Mouse (Mus musculus): ENCODE measurements around the gene Esrrg.

The Esrrg gene

GRCm38 (mm10) chr1:187990161-187990560 is 381.6 kb downstream of the Esrrg start:
- no peak for DNase-seq (ENCODE audit: low read depth, low spot score)

GRCm38 (mm10) chr1:187997584-187998338 is 389.2 kb downstream of the Esrrg start:
- DNase-seq (ENCODE audit: low read depth, low spot score) = no peak

- DNase-seq (ENCODE audit: low read depth, low spot score) = no peak
These were observed 390.5 kb downstream of the Esrrg start for GRCm38 (mm10) chr1:187999121-187999520.

DNA sequence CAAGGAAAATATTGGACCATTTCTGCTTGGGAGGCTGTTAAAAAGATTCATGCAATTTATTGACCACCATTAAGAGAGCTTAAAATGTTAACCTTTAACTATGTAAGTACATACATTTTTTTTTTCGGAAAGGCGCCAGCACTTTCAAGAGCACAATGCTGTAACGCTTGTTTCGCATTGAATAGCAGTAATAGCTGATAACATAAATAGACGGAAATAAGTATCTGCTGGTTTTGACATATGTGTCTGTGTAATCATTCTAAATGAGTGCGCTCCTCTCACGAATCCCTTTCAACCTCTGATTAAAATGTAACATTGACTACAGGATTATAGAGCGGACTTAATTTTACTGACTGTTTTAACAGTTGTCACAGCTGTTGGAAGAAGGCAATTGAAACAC is 391.6 kb downstream of the Esrrg start:
- DNase-seq (ENCODE audit: low read depth, low spot score) = no peak

DNA sequence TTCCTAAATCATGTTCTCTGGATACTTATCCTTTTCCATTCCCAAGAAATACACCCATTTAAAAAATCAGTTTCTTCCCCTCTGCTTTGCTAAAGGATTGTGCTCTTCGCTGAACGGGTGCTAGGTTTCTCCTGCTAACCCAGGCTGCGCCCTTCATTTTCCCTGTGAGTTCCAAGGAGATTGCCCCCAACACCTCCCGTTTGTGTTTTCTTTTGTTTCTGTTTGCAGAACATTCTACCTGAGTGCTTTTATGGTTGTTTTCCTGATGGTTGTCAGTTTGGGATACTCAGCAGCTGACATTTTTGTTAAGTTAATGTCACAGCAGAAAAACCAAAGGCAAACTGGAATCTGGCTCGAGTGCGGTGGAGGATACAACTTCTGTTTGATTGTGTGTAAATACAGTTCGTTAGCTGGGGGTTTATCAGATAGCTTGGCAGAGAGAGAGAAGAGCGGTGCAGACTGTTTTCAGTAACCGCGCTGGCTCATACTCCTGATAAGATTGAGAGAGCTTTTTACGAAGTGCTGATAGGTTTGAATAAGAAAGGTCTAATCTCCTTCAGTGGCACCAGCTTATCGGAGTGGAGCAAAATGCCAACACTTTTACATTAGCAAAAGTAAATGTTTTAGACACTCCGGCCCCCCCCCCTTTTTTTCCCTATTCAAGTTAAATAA is 398.4 kb downstream of the Esrrg start:
- DNase-seq (ENCODE audit: low read depth, low spot score) = no peak

- no peak for DNase-seq (ENCODE audit: low read depth, low spot score)
These were observed 399.9 kb downstream of the Esrrg start for GRCm38 (mm10) chr1:188008476-188008875.

DNA sequence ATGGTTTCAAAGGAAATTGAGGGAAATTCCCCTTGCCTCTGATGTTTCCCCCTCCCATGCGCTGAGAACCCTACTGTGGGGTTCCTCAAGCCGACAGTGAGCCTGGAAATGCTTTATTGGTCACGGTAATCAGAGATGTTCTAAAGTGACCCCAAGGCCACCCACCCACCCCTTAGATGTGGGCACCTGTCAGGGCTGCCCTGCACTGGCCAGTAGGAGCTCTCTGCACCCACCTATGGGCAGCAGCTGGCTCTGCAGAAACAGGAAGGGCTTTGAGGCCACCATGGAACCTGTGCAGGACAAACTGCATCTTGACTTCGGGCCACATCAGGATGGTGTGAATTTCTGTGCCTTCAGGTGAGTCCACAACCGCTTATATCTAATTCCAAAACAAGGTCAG is 401.3 kb downstream of the Esrrg start:
- no peak for DNase-seq (ENCODE audit: low read depth, low spot score)

DNA sequence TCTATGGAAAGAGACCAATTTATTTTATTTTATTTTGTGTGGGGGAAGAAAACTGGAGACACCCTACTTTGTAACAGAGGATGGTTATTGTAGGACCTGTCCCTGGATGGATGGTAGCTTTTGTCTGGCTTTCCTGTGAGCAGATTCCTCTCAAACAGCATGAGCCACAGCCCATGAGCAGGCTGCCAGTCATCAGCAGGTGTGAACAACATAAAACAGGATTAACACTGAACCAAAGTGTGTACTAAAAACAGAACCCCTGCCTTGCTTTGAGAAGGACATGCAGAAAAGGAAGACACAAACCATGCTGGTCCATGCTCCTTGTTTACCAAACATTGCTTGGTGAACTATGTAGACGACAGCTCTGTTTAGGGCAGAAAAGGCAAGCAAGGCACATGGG is 402.3 kb downstream of the Esrrg start:
- no peak for DNase-seq (ENCODE audit: low read depth, low spot score)

DNA sequence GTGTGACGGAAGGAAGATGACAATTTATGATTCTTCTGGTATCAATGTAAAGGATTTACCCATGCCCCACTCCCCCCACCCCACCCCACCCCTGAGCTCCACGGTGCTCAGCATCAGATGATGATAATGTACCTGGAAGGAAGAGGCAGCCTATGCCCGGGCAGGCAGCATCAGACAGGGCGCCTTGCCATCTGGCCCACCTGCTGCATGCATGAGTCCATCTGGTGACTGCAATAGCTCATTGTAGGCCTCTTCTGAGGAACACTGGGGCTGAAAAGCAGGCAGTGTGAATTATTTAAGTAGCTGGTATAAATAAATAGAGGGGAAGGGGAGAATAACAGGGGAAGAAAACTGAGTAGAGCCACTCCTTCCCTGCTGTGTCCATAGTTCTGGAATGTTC is 405.8 kb downstream of the Esrrg start:
- DNase-seq (ENCODE audit: low read depth, low spot score) = no peak

DNA sequence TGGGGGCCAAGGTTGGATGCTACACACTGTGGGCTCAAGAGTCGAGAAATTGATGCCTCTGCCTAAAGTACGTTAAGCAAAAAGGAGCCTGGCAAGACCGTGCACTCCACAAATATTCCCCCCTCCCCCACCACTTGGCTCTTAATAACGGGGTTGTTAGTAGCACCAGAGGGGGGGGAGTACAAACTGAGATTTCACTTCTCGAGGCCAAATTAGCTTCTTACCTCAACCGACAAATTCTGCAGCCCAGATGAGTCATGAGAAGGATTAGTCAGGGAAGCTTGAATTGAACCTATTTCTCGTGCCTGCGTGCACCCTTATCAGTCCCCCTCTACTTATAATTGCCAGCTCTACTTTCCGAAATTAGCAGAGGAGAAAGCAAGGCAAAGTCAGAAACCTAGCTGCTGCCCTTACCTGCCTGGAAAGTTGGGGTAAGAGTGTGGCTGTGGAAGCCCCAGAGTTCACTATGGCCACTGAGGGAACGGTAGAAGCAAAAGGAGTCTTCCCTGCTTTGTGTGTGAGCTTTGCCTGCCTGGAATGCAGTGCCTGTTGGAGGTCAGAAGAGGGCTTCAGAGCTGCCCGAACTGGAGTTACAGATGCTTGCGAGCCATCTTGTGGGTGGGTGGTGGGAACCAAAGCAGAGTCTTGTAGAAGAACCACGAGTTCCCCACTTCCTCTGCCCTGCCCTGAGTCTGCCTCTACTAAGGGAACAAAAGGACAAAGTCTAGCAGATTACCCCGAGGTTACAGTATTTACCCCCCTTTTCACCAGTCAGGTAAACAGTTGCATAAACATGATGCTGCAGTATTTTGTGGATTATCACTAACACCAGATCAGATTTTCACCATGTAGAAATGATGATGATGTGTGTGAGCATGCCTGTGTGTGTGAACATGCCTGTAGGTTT is 409.6 kb downstream of the Esrrg start:
- no peak for DNase-seq (ENCODE audit: low read depth, low spot score)

DNA sequence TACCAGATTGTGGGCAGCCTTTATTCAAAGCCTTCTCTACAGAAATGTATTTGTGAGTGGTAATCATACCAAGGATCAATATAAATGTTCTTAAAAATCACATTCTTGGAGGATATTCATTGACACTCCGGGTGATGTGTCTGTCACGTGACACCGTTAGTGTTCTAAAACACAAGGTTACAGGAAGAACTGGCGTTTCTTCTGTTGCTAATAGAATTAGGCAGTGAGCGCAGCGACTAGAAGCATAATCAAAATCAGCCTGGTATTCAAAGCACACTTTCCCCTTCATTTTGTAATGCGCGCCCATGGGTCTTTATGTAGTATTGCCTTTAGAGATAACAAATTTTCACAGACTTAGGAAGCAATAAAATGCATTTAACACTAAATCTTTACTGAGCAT is 420.6 kb downstream of the Esrrg start:
- DNase-seq (ENCODE audit: low read depth, low spot score) = no peak

GRCm38 (mm10) chr1:188030116-188030515 is 421.5 kb downstream of the Esrrg start:
- no peak for DNase-seq (ENCODE audit: low read depth, low spot score)

DNA sequence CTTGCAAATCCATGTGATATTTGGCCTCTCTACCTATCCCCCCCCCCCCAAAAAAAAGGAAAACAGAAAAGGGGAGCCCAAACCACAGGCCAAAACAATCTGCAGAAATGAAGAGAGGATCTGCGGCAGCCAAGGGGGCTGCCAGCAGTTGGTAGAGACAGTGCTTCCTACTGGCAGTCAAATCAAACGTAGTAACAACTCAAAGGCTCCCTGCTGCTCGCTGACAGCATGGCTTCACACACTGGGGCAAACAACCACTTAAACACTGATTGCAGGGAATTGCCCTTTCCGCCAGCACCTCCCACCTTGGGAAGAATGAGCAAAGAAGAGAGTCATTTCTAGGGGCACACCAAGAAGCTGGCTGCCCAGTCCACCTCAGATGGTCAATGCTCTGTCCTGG is 422.7 kb downstream of the Esrrg start:
- DNase-seq (ENCODE audit: low read depth, low spot score) = no peak

DNA sequence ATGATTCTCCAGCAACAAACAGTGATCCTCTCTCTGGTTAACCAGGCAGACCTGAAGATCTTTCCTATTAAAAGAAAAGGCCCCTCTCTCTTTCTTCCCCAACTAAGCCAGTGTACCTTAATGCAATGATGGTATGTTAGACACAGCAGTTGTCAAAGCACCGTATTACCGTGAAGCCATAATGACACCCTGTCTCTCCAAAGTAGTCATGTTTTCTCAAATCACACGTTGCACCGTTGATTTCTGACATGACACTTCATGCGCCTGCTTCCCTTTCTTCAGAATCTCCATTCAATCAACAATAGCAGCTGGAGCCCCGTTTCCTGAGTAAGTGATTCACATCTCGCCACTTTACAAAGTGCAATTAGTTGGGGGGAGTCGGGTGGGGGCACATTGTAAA is 427.4 kb downstream of the Esrrg start:
- DNase-seq (ENCODE audit: low read depth, low spot score) = no peak

DNA sequence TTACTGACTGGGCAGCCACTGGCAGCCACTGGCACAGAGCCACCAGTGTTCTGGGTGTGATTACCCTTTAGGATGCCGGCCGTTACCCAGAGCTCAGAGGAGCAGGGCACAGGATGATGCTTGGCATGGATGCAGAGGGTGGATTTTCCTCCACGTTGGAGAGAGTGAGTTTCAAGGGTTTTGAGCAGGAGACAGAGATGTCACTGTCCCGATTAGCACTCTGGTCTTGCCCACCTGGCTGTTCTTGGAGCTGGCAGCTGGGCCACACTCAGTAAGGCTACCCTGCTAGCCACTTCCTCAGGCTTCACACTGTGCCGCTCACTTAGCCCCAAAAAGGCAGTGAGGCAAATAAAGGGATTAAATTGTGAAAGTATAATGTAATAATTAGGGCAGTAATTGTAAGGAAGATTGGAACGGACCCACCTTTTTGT is 438.1 kb downstream of the Esrrg start:
- no peak for DNase-seq (ENCODE audit: low read depth, low spot score)

GRCm38 (mm10) chr1:188047148-188047547 is 438.6 kb downstream of the Esrrg start:
- DNase-seq (ENCODE audit: low read depth, low spot score) = no peak

GRCm38 (mm10) chr1:188055888-188056287 is 447.3 kb downstream of the Esrrg start:
- no peak for DNase-seq (ENCODE audit: low read depth, low spot score)

- no peak for DNase-seq (ENCODE audit: low read depth, low spot score)
These were observed 449.3 kb downstream of the Esrrg start for GRCm38 (mm10) chr1:188057892-188058291.

- no peak for DNase-seq (ENCODE audit: low read depth, low spot score)
These were observed 450.4 kb downstream of the Esrrg start for GRCm38 (mm10) chr1:188059006-188059405.

- no peak for DNase-seq (ENCODE audit: low read depth, low spot score)
These were observed 451.9 kb downstream of the Esrrg start for GRCm38 (mm10) chr1:188060493-188060892.

GRCm38 (mm10) chr1:188068833-188069232 is 460.2 kb downstream of the Esrrg start:
- DNase-seq (ENCODE audit: low read depth, low spot score) = no peak

DNA sequence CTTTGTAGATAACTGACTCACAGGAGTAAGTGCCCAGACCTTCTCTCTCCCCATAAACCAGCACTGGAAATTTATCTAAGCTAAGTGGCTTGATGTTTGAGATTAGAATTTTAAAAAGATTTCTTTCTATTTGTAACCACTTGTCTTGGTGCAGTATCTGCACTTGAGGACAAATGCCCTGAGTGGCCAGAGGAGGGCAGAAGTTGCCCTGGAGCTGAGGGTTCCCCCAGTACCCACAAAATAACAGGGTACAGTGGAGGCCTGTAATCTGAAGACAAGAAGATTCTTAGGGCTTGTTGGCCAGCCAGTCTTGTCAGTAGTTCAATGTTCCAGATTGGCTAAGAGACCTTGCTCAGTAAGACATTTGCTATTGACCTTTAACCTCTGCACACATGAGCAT is 461.3 kb downstream of the Esrrg start:
- DNase-seq (ENCODE audit: low read depth, low spot score) = no peak

Measured in c-Kit-negative CD71-positive TER-119-positive erythroid progenitor cells, embryonic 14.5 days (primary cell).